Mouse (Mus musculus): ENCODE data around the gene Arl3. TPM values are rescaled to one million over a fixed set of nuclear protein-coding genes. Genes with fewer than 3 reads are reported as not detected.

Arl3 gene
- polyA plus RNA-seq, 1 experiment = 216 TPM

GRCm38 (mm10) chr19:46523131-46523479 lies 49.9 kb downstream of the Arl3 start:
- TF ChIP-seq POLR2A (IDR thresholded peaks at IDR 0.05; ENCODE audit: extremely low read depth, insufficient read depth, low read length) = no peak
- TF ChIP-seq CTCF (IDR thresholded peaks at IDR 0.05; ENCODE audit: extremely low read depth, insufficient read depth, low read length) = no peak
- Histone ChIP-seq H3K4me1 (ENCODE audit: control insufficient read depth, insufficient read depth, low read length) (peaks cover 6% of the 10 kb centered on the region), H3K27ac (ENCODE audit: insufficient read depth, low read length) (no peak overlapping the region), H3K4me3 (ENCODE audit: insufficient read depth, low read length) (no peak overlapping the region)

DNA sequence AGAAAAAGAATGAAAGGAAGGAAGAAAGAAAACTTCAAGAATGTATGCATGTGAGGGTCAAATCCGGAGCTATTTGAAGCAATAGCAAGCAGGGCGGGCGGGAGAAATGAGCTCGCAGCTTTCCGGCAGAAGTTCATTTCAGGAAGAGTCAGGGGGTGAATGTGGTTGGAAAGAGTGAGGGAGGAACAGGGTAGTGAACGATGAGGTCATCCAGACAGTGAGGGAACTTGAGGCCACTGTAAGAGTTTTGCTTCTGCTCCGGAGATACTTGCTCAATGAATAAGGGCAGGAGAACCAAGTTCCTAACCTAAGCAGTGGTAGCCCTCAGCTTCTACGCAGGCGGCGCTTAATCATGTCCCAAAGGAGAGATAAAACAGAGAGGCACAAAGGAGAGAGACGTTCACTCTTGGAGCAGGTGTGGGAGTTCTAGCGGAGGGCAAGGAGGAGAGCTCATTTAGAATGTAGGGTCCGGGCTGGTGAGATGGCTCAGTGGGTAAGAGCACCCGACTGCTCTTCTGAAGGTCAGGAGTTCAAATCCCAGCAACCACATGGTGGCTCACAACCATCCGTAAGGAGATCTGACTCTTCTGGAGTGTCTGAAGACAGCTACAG lies 50.5 kb downstream of the Arl3 start:
- TF ChIP-seq POLR2A (IDR thresholded peaks at IDR 0.05; ENCODE audit: extremely low read depth, insufficient read depth, low read length) (no peak), CTCF (IDR thresholded peaks at IDR 0.05; ENCODE audit: extremely low read depth, insufficient read depth, low read length) (no peak)
- no peak overlapping the region for H3K4me3 ChIP-seq (ENCODE audit: insufficient read depth, low read length)
- peaks cover 6% of the 10 kb centered on the region for H3K4me1 ChIP-seq (ENCODE audit: control insufficient read depth, insufficient read depth, low read length)
- H3K27ac ChIP-seq (ENCODE audit: insufficient read depth, low read length) = no peak overlapping the region

GRCm38 (mm10) chr19:46521698-46522097 lies 51.3 kb downstream of the Arl3 start:
- Histone ChIP-seq H3K4me3 (ENCODE audit: insufficient read depth, low read length) (no peak overlapping the region), H3K27ac (ENCODE audit: insufficient read depth, low read length) (no peak overlapping the region), H3K4me1 (ENCODE audit: control insufficient read depth, insufficient read depth, low read length) (peaks cover 6% of the 10 kb centered on the region)

GRCm38 (mm10) chr19:46518828-46519621 lies 54.0 kb downstream of the Arl3 start:
- H3K4me3 ChIP-seq (ENCODE audit: insufficient read depth, low read length) = no peak overlapping the region
- peaks cover 3% of the 10 kb centered on the region for H3K4me1 ChIP-seq (ENCODE audit: control insufficient read depth, insufficient read depth, low read length)
- no peak overlapping the region for H3K27ac ChIP-seq (ENCODE audit: insufficient read depth, low read length)
- TF ChIP-seq CTCF (IDR thresholded peaks at IDR 0.05; ENCODE audit: extremely low read depth, insufficient read depth, low read length) (no peak), POLR2A (IDR thresholded peaks at IDR 0.05; ENCODE audit: extremely low read depth, insufficient read depth, low read length) (no peak)

More at GRCm38 (mm10) chr19:46521698-46522097, 51.3 kb downstream of the Arl3 start:
- TF ChIP-seq CTCF (IDR thresholded peaks at IDR 0.05; ENCODE audit: extremely low read depth, insufficient read depth, low read length) = no peak
- no peak for TF ChIP-seq POLR2A (IDR thresholded peaks at IDR 0.05; ENCODE audit: extremely low read depth, insufficient read depth, low read length)

- Histone ChIP-seq H3K4me1 (ENCODE audit: control insufficient read depth, insufficient read depth, low read length) (peaks cover 3% of the 10 kb centered on the region), H3K27ac (ENCODE audit: insufficient read depth, low read length) (no peak overlapping the region), H3K4me3 (ENCODE audit: insufficient read depth, low read length) (no peak overlapping the region)
- TF ChIP-seq CTCF (IDR thresholded peaks at IDR 0.05; ENCODE audit: extremely low read depth, insufficient read depth, low read length) = no peak
- no peak for TF ChIP-seq POLR2A (IDR thresholded peaks at IDR 0.05; ENCODE audit: extremely low read depth, insufficient read depth, low read length)
Observed at GRCm38 (mm10) chr19:46518352-46518787, 54.6 kb downstream of the Arl3 start.

GRCm38 (mm10) chr19:46517529-46518351 lies 55.3 kb downstream of the Arl3 start:
- H3K4me1 ChIP-seq (ENCODE audit: control insufficient read depth, insufficient read depth, low read length) = no peaks in the 10 kb centered on the region; the same call in 1 of the 2 replicates
- no peak overlapping the region for H3K27ac ChIP-seq (ENCODE audit: insufficient read depth, low read length)
- no peak for TF ChIP-seq CTCF (IDR thresholded peaks at IDR 0.05; ENCODE audit: extremely low read depth, insufficient read depth, low read length)

DNA sequence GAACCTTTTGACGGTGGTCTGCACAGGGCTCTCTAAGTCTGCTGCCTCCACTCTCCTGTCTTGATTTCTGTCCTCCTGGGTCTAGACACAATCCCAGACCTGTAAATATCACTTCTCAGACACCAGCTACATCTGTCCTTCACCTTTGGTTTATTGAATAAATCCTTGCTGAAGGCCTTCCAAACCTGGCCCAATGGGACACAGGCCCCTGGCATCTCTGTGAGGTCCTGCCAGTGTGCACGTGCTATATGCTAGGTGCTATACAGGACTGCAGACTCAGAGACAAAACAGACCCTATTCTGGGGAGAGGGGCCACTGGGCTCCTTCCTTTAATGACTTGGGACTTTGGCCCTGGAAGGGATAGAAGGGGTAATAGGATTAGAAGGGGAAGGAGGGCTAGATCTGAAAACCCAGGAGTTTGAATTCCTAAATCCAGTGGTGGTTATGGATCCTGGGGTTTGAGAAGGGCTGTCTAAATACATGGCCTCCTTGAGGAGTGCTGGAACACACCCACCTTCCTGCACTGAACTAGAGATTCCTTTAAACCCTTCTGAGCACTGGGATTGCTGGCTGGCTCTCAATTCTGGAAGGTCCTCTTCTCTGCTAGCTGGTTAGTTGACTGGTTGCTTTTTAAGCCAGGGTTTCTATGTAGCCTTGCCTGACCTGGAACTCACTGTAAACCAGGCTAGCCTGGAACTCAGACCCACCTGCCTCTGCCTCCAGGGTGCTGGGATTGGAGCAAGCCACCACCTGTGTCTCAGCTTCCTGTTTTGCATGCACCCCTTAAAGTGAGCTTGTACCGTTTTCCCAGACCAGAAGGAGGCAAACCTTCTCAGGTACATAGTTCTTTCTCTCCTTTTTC lies 56.1 kb downstream of the Arl3 start:
- Histone ChIP-seq H3K4me3 (ENCODE audit: insufficient read depth, low read length) (no peak overlapping the region), H3K27ac (ENCODE audit: insufficient read depth, low read length) (no peak overlapping the region), H3K4me1 (ENCODE audit: control insufficient read depth, insufficient read depth, low read length) (no peaks in the 10 kb centered on the region; the same call in 1 of the 2 replicates)
- TF ChIP-seq CTCF (IDR thresholded peaks at IDR 0.05; ENCODE audit: extremely low read depth, insufficient read depth, low read length) = no peak
- TF ChIP-seq POLR2A (IDR thresholded peaks at IDR 0.05; ENCODE audit: extremely low read depth, insufficient read depth, low read length) = no peak

More at GRCm38 (mm10) chr19:46517529-46518351, 55.3 kb downstream of the Arl3 start:
- no peak overlapping the region for H3K4me3 ChIP-seq (ENCODE audit: insufficient read depth, low read length)

DNA sequence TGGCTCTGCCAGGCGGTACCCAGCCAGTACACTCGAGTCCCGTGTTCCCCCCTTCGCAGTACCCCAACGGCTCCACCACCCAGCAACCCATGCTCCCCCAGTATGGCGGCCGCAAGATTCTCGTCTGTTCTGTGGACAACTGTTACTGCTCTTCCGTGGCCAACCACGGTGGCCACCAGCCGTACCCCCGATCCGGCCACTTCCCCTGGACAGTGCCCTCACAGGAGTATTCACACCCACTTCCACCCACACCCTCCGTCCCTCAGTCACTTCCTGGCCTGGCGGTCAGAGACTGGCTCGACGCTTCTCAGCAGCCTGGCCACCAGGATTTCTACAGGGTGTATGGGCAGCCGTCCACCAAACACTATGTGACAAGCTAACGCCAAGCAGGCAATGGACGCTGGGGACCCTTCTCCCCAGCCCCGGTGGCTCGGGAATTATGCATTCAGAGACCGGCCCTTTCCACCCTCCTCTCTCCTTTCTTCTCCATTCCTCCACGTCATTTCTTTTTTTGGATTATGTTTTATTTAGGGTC lies 57.6 kb downstream of the Arl3 start:
- Histone ChIP-seq H3K4me3 (ENCODE audit: insufficient read depth, low read length) (no peak overlapping the region), H3K27ac (ENCODE audit: insufficient read depth, low read length) (no peak overlapping the region), H3K4me1 (ENCODE audit: control insufficient read depth, insufficient read depth, low read length) (no peaks in the 10 kb centered on the region; the same call in none of the 2 replicates)
- TF ChIP-seq CTCF (IDR thresholded peaks at IDR 0.05; ENCODE audit: extremely low read depth, insufficient read depth, low read length) (no peak), POLR2A (IDR thresholded peaks at IDR 0.05; ENCODE audit: extremely low read depth, insufficient read depth, low read length) (no peak)
